Mouse (Mus musculus): ENCODE measurements around the gene Slc5a11. TPM values are rescaled to one million over a fixed set of nuclear protein-coding genes. Genes with fewer than 3 reads are reported as not detected.

The Slc5a11 gene
- polyA plus RNA-seq, 2 experiments from 2014 or later = 0.54 TPM; not detected in 1

DNA sequence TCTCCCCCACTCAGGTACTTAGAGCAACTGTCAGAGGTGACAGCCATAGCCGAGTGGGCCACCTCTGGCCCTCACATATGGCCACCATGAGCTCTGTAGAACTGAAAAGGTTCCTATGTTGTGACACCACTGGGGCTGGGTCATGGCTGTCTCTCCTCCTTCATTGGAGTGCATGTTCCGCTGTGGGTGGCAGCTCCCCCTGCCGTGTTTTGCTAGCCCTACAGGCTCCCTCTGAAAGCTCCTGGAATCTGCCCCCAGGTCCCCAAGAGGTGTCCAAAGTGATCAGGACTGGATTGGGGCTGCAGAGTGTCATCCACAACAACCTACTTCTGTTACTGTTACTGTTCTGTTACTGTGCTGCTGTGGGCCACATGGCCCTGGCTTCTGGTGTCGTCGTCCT lies 2.3 kb upstream of the Slc5a11 start:
- no peak for ATAC-seq

DNA sequence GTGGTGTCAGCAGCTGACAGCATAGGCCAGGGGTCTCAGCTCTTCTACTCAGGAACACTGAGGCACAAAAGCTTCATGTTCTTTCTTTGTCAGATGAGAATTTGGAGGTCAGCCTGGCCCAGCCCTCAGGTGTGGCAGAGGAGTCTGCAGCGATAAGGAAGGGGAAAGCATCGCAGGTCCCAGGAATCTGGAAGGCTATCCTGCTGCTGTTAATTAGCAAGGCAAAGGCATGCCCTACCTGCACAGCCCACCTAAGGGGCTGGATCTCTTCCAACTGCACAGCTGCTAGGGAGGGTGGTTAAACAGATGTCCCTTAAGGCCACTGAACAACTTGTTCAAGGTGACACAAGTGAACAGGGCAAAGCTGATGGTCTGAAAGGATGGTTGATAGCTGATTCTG lies 558 bp downstream of the Slc5a11 start:
- no peak for ATAC-seq

DNA sequence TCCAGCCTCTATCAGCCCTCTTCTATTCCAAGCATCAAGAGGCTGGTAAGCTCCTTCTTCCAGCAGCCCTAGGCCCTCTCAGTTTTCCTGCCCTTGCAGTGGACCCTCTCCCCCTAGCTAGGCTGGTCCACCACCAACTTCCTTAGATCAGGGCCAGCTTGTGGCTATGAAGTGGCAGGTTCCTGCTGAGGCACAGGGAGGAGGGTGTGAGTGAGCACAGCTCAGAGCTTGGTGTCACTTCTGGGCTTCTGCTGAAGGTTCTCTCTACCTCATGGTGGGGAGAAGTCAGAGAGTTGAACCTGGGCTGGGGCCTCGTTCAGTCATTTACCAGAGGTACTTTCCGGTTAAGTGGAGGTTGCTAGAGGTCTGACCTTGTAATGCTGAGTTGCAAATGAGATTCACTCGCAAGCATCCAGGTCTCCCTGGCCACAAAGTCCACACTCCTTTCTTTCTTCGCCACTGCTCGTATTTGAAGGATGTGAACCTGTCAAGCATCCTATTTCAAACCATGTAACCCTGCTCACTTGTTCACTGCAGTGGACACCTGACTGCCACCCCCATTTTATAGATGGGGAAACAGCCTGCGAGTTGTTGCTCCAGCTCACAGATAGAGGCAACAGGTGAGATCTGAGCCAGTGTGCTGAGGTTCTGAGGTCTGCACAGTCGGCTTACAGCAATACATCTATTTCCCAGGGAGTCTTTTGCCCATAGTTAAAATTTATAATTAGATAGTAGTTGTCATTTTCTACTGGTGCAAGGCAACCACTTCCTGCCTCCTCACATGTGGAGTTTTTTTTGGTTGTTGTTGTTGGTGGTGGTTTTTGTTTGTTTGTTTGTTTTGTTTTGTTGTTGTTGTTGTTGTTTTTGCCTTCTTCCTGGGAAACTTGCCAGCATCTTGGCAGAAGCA lies 3.1 kb downstream of the Slc5a11 start:
- peak; percentile 44 for ATAC-seq

DNA sequence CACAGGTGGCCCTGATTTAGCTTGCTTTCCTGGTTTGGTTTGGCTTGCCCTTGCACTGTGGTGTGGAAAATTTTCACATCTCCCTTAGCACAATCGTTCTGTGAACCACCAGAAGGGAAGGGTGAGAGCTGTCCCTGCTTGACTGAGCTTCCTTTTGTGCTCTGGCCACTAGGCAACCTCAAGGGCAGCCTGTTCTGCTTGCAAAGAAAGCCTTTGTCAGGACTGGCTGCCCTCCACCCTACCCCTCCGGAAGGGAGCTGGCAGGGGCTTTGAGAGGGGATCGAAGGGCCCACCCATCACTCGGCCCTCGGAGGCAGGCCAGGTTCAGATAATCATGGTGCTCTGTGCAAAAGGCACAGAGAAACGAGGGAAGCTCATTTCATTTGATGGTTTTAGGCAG lies 4.0 kb downstream of the Slc5a11 start:
- ATAC-seq = no peak

DNA sequence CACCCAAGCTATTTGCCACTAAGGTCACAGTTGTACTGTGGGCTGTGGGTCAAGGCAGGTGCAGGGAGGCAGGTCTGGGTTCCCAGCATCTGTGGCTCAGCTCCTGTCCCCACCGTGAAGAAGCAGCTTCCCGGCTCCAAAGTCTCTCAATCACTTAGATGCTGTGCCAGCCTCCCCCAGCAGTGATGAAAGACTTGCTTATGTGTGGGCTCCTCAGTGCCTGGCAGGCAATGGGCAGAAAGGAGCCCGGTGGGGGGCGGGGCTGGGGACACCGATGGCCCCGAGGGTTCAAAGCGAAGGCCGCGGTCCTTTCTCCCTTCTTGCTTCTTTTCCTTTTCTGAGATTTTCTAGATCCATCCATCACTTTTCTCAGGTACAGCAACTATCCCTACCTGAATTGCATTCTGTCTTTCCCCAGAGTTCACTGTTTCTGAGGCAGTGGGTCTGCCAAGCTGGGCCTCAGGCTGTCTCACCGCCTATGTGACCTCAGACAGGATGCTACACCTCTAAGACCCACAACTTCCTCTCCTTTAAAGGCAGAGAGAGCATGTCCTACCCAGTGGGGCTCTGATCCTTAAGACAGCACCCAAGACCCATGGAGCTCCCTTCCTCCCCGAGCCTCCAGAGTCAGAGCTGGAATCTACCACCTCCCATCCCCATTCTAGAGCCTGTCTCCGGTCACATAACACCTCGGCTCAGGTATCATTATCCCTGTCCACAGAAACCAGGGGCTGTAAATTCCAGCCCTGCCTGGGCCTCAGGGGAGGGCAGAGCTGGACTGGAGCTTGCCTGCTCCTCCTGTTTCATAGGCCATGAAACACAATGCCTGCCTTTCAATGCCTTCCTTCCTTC lies 5.4 kb downstream of the Slc5a11 start:
- peak; percentile 80 for ATAC-seq

DNA sequence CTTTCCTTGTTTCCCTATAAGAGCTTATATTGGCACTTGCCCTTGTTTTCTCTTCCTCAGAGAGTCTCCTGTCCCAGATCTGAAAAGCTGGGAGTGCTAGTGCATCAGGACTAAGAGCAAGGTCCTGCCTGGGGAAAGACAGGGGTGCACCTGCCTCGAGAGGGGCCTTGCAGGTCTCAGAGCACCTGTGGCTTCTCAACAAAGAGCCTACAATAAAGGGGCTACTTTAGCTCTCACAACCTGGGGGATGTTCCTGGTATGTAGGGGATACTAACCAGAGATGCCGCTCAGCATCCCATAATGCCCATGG lies 6.0 kb downstream of the Slc5a11 start:
- no peak for ATAC-seq

DNA sequence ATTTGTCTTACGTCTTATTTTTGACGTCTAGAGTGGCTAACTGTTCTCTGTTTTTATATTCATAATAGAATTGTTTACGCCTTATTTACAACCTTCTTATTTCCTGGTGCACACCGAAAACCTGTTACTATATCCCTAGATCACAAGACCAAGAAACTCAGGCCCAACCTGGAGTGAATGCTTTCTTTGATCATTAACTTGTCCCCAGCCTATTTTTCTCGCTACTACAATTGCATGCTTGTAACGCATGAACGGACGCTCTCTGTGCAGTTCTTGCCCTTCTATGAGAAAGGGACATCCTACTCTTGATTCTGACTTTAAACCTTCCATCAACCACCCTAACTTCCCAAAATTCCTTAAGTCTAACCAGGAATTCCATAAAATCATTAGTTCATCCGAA lies 9.5 kb downstream of the Slc5a11 start:
- no peak for ATAC-seq

DNA sequence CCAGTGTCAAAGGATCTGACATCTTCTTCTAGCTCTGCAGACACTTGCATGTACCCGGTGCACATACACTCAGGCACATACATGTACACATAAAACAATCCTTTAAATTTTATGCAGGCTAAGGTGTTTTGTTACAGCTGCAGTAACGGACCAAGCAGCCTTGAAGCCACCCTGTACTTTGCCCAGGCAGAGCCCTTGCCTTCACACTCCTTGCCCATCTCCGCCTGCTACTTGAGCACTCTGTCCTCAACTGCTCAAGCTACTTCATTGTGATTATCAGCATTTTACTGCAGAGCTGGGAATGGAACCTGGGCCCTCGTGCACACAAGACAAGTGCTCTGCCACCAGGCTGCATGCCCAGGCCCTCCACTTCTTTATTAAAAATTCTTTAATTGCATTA lies 10.6 kb downstream of the Slc5a11 start:
- ATAC-seq = no peak

DNA sequence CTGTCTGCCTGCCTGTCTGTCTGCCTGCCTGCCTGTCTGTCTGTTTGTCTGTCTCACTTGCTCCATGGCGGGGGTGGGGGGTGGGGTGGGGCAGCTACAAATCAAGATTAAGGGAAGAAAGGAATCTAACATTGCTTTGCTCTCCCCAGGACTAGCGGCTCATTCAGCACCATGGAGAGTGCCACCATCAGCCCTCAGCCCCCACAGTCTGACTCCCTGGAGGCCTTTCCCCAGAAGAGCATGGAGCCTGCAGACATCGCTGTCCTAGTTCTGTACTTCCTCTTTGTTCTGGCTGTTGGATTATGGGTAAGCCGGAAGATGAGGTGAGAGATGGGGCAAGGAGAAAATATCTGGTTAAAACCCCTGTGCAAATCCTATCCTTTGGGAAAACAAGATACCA lies 20.9 kb downstream of the Slc5a11 start:
- no peak for ATAC-seq

DNA sequence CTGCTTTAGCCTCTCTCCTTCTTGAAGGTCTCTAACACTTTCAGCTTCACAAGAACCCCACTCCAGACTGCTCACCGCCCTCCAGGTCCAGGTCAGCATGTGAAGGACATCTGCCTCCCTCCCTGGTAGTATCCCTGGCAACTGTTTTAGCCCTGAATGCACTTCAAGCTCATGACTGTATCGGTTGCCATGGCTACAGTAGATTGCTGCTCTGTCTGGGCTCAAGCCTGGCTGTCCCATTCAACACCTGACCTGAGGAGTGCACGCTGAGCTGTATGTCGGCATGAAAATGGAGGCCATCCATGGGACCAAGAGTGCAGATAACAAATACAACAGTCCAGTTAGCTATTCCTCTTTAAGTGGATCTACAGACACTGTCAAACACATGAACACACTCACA lies 24.0 kb downstream of the Slc5a11 start:
- ATAC-seq = no peak

DNA sequence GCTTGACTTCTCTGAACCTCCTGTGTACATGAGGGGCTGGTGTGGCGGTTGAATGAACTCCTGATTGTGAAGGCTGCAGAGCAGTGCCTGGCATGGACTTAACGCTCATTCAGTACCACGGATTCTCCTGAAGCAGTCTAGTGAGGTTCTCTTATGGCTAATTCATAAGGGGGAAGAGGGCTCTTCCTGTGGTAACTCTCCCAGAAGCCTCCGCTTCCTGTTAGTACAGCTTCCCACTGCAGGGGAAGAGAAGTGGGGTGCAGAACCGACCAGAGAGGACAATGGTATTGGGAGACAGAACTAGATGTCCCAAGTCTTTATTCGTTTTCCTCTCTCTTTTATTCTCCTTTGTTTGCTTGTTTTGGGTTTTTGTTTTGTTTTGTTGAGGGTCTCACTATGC lies 25.5 kb downstream of the Slc5a11 start:
- no peak for ATAC-seq

DNA sequence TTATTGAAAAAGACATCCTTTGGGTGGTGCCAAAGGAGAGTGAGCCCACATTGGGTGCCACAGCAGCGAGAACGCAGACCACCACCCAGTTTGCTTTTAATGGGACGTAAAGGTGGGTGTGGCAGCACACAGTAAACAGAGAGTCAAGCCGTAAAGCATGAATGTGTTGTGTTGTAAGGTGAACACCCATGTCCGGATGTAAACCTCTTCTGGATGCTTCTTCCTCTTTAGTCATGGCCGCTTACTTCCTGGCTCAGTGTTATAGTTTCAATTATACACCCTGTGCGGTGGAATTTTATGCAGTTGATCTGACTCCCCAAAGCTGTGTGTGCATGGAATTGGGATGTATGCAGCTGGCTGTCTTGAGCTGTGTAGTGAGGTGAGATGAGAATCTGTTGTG lies 27.7 kb downstream of the Slc5a11 start:
- ATAC-seq = no peak

DNA sequence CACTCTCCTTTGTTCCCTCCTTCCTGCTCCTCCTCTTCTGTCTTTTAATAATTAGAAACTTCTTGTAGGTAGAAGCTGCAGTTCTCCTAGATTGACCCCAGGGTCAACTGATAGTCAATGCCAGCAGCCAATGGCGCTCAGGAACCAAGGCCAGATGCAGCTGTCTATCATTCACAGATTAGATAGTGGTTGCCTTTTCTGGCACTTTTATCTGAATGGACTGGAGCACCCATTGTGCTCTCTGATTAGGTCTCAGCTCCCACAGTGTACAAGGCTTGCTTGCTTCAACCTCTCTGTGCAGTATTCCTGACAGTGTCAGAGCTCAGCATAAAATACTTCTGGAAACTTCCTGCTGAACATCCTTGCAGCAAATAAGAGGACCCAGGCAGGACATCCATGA lies 30.3 kb downstream of the Slc5a11 start:
- ATAC-seq = no peak

DNA sequence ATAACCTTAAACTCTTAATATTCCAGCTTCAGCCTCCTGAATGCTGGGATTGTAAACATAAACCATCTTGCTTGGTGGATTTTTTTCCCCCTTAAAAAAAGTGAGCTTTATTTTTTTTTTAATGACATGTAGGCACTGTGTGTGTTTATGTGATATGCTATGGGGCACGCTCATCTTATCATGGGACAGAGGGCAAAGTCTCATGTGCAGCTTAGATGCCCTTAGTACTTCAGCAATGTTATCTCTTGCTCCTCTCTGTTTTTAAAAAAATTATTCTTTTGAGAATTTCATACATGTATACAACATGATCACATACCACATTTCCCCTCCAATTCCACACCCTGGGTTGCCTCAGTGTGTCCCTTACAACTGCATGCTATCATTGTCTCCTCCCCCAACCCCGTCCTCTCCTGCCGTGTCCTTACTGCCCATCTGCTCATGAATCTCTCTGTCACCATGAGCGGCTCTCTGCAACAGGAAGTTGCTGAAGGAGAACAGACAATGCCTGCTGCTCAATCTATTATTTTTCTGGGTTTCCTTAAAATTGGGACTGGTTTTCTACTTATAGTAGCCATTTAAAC lies 32.0 kb downstream of the Slc5a11 start:
- ATAC-seq = no peak

DNA sequence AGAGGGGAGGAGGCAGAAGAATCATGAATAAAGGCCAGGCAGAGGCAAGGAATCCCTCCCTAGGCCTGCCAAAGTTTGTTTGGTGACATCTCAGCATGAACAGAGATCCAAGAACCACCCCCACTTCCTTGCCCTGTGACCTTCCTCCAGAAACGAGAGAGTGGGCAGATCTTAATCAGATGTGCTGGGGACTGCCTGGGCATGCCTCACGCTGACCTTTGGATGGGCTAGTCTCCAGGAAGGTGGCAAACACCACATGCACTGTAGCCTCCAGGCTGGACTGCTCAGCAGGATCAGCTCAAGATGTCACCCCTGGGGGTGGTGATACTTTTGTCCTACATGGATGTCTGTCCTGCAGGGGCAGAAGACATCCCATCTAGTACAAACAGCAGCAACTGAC lies 33.6 kb downstream of the Slc5a11 start:
- no peak for ATAC-seq

DNA sequence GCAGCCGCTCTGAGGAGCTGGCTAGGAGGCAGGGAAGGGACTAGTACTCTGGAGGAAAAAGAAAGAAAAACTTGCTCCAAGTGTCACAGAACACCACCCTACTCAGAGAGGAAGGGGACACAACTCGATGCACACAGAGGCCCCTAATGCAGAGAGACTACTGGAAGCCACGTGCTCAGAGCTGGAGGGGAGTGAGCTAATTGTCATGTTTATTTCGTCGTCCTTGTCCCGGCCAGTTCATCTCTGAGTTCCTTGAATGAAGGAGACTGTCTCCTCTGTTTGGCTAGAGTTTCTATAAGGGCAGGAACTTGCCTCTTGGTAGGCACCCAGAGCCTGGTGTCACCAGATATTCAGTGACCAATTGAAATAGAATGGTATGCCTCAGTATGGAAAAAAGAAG lies 36.8 kb downstream of the Slc5a11 start:
- no peak for ATAC-seq

DNA sequence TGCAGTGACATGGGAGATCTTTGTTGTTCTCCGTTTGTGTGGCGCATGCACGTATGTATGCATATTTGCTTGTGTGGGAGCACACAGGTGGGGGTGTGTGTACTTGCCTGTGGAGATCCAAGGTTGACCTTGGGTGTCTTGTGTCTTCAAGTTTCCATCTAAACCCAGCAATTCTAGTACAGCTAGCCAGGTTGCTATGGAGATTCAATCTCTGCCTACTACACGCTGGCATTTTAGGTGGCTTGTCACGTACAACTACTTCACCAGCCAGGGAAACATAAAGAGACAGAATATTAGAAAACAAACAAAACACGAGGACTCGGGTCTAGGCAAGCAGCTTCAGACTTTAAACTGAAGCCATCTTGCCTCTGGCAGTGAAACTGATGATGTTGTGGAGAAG lies 38.8 kb downstream of the Slc5a11 start:
- ATAC-seq = no peak

DNA sequence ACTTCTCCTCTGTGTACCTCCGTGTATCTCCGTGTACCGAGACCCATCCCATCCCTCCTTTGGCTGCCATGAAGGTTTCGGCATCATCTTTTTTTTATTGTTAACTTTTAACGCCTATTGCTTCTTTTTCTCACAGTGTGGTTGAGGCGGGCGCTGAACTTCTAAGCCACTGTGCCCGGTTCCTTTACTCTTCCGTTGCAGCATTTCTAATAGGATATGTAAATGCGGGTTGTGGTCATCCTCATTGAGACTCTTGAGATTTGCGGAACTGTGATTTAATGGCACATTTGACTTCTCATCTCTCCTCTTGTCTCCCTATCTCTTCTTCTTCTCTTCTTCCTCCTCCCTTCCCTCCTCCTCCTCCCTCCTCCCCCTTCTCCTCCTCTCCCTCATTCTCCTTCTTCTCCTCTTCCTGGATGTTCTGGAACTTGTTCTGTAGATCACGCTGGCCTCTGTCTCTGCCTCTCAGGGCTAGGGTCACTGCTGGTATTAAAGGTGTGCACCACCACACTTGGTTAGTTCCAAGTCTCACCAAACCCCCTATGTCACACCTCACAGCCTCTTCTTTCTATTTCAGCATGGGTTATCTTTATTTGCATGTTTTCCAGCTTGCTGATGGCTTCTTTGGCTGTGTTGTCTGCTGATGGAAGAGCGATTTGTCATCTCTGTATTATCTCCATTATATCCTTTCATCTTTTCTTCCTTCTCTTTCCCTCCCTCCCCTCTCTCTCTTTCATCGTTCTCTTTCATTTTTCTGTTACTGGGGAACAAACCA lies 39.8 kb downstream of the Slc5a11 start:
- ATAC-seq = no peak

DNA sequence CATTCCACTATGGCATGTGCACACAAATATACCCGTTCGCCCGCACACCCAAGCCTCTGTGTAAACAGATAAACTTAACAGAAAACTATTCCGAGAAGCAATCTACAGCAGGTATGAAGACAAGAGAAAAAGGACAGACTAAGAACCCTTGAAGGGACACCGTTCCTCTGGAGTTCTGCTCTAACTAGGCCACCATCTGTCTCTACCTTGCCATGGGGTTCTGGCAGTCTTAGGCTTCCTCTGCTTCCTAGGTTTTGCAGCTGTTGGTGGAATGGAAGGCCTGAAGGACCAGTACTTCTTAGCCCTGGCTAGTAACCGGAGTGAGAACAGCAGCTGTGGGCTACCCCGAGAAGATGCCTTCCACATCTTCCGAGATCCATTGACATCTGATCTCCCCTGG lies 43.5 kb downstream of the Slc5a11 start:
- ATAC-seq = no peak

DNA sequence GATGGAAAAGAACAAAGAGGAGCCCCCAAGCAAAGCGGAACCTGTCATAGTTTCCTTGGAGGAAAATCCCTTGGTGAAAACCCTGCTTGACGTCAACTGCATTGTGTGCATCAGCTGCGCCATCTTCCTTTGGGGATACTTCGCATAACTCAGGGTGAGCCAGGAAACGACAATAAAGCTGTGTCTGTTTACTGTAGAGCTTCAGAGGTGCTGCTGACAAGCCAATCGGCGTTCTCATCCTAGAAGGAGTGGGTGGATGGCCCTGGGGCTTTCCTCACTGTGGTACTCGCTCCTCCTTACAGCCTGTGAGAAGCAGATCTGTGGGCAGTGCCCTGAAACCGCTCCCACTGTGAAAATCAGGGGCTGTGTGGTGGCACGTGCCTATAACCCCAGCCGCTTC lies 58.5 kb downstream of the Slc5a11 start:
- peak; percentile 68 for ATAC-seq

DNA sequence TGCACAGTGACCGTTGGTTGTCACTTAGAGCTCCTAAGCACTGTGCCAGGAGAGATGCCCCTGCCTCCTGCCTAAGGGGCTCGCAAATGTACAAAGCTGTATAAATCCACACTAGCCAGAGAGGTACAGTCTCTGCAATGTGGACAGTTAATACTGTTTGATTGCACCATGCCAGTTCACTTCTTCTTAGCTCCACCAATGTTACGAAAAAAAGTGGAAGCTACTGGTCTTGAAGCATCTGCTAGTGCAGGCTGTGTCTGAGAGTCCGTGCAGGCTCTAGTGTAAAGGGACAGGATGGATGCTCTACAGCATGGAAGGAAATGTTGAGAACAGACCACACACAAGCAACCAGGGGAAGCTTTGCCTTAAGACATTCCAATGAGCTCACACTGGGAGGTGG lies 62.0 kb downstream of the Slc5a11 start:
- no peak for ATAC-seq

DNA sequence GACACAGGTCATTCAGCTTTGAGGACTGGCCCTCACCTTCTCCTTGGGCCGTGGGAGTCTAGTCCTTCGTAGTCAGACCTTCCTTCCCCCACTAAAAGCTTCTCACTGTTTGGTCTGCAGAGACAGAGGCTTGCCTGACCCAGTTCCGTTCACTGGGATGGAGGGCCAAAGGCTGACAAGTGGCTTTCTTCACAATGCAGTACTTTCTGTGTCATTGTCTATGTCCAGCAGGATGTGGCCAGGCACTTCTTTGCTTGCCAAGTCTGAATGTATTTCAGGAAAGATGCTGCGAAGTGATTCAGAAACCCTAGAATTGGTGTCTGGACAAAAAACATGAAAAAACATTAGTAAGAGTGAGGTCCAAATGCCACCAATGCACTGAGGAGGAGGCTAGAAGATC lies 65.2 kb downstream of the Slc5a11 start:
- ATAC-seq = no peak

DNA sequence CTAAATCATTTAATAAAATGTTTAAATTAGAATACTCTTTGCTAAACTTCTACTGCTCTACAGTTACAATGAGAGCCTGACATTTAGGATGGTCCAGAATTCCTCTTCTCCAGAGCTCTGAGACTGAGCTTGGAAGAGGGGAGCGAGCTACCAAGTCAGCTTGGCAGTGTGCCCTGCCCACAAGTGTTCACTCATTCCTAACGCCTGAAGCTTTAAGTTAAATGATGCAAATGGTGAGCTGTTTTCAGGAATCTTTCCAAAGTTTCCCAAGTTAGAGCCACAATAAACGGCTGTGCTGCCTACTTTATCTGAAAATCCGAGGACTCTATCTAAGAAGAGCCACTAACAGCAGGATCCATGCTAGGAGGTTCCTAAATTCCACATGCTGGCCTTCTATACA lies 69.2 kb downstream of the Slc5a11 start:
- ATAC-seq = no peak

Measured in activated CD4-positive, CD25-positive, alpha-beta regulatory T cell, adult 4 months (primary cell).